Mouse (Mus musculus) left cerebral cortex, adult 18-20 months (tissue): ENCODE measurements around the gene Gm10521. TPM values are rescaled to one million over a fixed set of nuclear protein-coding genes. Genes with fewer than 3 reads are reported as not detected.
"Not testable (repeated sequence)": the region's sequence is repeated elsewhere in the genome, so short reads cannot be mapped to it uniquely, and the experiment has no call there.

Experiments used
- DNase-seq, 2 experiments: peaks; one replicate each; pipeline ENCODE4 v3.0.0; 2021 to 2022; ENCODE audit warnings: low spot score in 2 of 2, mixed read lengths in 1 of 2
- long read RNA-seq, 2 experiments: library from polyadenylated mRNA; stranded (forward); transcript quantifications; one replicate each; pipeline ENCODE4 v2.0.0; 2021
- total RNA-seq, 2 experiments: library from RNA; stranded (reverse); gene quantifications; 2 replicates each; pipeline ENCODE4 v1.2.3; 2021

The Gm10521 gene
- under 1 TPM in 1 of 2 experiments, not detected in 1; 0.12 TPM for total RNA-seq
- long read RNA-seq, experiment 1, result 0 reads
- long read RNA-seq, experiment 2, result 0 reads

DNA sequence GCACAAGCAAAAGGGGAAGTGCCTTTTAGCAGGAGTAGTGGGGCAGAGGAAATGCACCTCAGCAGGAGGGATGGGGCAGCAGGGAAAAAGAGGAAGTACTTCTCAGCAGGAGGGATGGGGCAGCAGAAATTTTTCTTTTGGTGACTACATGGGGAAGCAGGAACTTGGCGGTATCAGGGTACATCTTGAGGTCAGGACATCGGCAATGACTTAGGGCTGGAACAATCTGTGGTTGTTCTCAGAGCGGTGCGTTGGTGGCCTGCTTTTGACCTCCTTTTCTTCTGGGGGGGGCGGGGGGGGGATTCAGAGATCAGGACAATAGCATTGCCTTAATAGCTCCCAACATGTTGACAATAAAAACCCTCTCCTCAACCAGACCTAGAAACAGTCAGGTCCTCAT is at the start of gene Gm10521:
Gm10521 (plus strand) TSS at position 301 of the 400 bp plus-strand sequence.
- DNase-seq, result not testable (repeated sequence)

GRCm38 (mm10) chr1:171848201-171848600 is 47.3 kb upstream of the Gm10521 start:
- DNase-seq, result no peak

DNA sequence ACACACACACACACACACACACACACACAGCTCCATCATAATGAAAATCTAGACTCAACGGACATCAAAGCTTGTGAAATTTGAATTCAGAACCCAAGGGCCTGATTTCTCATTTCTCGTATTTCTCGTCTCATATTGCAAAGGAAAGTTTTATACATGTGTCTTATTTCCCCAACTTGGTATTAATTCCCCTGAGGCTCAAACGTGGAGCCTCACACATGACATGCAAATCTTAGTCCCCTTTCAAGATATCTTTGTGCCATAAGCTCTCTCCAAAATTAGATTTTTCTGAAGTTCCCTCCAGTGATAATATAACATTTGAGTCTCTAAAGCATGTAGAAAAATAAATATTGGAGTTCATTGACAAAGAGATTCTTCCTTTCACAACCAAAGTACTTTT is 46.7 kb upstream of the Gm10521 start:
- no peak for DNase-seq

DNA sequence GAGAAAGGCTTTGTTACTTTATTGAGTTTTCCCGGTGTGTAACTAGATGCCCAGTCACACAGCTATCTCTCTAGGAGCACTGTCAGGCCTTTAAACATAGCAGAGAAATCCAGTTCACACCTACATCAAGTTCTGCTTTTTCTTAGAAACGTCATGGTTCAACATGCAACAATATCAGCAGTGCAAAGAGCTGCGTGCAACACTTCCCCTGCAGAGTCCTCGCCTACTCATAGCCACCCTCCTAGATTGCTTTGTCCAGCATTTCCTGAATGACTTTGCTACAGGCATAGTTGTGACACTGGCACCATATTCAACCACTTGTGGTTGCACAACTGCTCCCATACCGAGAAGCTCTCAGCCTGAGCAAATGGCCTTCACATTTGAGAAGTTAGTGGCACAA is 46.0 kb upstream of the Gm10521 start:
- DNase-seq, result peak in 1 of 2 experiments; percentile 18

DNA sequence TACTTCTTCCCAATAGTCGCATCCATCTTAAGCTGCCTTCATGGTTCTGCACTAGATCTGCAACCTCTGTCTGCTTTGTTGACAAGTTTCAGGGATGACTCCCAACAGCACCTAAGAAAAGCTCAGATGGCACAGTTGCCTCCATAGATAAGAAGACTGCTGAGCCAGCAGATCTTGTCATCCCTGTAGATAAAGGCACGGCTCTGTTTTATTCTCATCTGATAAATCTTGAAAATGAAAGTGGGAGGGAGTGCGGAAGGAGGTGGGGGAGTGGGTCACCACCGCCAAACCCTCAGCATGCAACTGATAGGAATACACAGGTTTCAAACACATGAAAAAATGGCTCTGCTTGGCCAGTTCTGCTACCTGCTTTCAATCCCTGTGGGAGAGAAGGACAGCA is 30.0 kb upstream of the Gm10521 start:
- no peak for DNase-seq

- DNase-seq, result peak; percentile 10 to 29
Observed at GRCm38 (mm10) chr1:171886989-171887388, 8.5 kb upstream of the Gm10521 start.

DNA sequence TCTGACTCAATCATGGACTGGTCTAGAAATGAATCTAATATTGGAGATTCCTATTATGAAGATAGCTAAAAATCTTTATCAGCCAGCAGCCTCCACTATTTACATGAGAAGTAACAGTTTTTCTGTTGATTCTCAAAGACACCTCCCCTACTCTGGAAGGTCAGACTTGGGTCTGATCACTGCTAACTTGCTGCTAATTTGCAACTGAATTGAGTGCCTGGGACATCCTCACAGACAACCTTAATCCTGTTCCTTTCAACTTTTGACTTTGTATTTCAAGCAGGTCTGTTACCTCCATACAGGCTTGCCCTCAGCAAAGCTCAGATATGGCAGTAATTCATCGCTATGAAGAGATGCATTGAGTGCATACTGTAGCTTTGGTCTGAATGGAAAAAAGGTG is 8.5 kb downstream of the Gm10521 start:
- DNase-seq, result no peak

DNA sequence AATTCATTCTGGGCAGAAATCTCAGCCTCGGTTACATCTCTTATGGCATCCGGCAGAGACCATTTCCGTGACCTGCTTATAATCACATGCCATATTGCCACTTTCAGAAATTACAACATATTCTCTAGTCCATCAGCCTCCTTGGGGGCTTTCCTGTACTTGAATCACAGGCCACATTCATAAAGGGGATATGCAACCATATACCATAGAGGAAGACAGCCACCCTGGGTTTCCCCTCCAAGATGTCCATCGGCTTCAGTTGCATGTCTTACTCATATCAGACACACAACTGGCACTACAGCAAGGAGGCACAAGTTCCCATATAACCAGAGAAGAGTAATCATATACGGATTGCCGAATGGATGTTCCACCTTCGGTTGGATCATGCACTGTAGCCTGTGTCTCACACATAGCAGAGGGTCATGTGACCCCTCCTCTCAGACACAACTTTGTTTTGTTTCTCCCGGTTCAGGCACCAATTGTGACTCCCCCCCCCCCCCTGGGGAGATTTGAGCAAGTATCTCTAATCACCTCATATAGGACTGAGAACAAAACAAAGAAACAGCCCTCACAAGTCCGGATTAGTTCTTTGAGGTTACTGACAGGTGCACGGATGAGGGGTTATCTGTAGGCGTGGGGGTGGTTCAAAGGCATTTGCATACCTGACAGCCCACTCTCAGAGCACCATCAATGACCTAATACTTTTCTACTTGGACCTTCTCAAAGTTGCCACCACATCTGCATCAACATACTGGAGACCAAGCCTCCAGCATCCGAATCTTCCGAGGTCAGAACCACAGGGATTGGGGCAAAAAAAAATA is 20.4 kb downstream of the Gm10521 start:
- DNase-seq, result no peak

GRCm38 (mm10) chr1:171917305-171918039 is 22.0 kb downstream of the Gm10521 start, which contains the start of gene Slamf6:
TSS of gene Slamf6 (plus strand) at chr1:171917515.
- no peak for DNase-seq

DNA sequence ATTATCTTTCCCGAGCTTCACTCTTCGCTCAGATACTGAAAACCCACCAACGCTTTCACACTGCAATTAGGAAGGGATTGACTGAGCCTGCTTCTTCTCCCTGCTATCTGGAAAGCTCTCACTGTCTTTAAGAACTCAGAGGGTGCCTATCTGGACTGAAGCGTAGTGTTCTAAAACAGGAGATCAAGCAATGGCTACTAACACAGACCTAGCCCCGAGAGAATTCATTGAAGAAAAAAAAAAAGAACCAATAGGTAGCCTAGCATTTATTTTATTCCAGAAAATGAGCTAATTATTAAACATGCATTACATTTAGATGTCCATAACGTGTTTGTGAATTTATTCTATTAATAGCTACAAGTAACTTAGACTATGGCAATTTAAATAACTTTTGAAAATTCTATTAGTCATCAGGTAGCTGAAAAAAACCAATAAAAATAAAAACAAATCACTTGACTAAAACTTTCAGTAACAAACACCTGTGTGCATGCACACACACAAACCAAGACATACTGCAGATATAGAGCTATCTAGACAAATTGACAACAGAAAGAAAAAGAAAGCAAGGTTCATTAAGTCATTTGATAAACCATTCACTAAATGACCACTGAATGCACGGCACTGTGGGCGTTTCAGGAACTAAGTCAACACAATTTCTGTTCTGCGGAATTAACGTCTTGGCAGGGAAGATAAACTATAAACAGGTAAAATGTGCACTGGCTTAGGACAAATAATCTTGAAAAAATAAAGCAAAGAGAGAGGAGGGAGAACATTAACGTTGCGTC is 22.9 kb downstream of the Gm10521 start:
- DNase-seq, result no peak

DNA sequence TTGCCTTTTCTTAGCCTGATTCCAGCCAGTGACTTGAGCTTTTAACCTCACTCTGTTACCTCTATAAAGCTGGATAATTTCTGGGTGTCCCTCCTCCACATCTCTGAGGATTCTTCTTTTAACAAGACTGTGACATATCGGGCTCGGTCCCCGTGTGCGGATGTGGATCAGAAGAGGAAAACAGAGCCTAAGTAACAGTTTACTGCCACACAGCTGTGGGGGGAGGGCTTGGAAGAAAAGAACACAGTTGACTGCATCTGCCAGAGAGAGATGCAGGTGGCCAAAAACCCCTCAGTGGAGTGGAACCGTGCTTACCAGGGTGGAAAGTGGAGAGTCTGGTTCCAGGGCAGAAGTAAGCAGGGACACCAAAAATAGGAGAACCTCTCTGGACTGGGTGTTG is 23.7 kb downstream of the Gm10521 start:
- no peak for DNase-seq

DNA sequence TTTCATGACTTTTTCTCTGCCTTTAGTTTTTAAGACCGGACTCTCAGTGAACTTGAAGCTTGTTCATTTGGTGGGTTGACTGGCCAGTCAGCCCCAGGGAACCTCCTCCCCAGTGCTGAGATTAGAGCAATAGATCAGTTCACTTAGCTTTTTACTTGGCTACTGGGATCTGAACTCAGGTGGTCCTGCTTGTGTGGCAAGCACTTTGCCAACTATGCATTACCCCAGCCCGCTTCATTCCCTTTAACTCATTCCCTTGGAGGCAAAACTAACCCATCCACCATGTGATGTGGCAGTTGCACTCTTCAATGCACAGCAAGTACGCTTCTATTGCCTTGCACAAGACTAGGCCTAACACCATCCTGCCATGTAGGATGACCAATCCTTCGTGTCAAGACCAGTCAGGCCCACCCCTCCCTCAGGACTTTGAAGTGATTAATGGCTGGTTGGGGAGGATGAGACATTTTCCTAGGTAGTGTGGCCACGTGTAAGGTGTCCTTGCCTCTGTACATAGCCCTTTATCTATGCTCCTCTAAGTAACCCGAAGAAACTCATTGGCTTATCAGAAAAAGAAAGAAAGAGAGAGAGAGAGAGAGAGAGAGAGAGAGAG is 24.5 kb downstream of the Gm10521 start:
- no peak for DNase-seq

DNA sequence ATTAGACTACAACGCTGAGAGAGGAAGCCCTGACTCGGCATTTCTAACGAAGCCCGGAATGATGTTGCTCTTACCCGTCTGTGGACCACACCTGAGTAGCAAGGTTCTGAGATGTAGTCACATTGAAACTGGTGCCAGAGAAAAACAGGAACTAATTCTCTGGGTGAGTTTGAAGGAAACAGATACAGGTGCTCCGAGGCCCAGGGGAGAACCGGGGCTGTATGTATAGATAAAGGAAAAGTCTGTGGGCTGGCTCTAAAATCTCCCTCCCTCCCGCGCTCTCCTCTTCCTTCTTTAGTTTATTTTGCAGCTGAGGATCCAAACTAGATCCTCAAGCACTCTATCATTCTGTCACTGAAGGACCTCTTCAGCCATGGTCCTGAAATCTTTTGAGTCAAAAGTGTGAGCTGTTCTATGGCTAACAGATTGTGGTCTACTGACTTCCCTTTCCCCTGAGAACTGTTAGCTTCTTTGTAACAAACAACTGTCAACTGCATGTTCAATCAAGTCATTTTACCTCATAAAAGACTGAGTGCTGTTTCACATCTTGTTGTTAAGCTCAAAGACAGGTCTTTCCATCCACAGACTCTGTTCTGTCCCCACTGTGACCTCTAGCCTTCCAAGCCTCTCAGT is 25.6 kb downstream of the Gm10521 start:
- DNase-seq, result no peak

GRCm38 (mm10) chr1:171921641-171922040 is 26.2 kb downstream of the Gm10521 start:
- no peak for DNase-seq

DNA sequence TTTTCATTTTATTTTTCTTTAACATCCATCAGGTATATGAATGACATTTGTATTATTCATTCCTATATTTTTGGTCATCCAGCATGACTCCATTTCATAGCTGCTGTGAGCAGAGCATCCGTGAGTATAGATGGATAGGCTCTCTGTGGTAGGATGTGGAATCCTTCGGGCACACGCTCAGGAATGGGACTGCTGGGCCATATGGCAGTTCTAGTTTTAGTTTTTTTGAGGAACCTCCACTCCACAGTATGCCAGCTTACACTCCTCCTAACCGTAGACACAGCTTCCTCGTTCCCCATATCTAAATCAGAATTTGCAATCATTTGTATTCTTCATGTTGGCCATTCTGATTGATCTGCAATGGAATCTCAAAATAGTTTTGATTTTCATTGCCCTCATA is 27.4 kb downstream of the Gm10521 start:
- DNase-seq, result no peak

DNA sequence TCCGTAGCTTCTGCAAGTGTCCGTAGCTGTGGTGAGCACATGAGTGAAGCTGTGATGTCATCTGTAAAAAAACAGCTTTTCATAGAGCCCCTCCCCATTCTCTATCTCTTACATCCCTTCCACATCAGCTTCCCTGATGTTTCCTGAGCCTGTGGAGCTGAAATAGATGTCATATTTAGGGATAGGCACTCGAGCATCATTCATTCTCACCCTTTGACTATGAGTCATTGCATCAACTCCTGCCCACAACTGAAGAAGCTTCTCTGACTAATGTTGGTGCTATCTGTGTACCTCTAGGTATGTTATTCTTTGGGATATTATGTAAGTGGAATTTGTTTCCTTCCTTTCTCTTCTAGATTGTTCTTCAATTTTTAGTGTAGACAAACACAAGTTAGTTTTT is 29.4 kb downstream of the Gm10521 start:
- no peak for DNase-seq

DNA sequence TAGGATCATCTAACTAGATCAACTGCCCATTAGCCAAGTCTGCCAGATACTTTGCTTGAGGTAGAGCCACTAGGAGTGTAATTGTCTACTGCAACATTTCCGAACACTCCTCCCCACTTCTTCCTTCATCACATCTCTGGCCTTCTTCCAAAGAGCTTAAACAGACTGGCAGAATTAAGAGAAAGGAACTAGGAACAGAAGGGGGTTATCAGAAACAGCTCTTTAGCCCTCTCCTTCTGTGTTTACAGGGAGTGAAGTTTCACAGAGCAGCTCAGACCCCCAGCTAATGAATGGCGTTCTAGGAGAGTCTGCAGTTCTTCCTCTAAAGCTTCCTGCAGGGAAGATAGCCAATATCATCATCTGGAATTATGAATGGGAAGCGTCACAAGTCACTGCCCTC is 38.4 kb downstream of the Gm10521 start:
- no peak for DNase-seq

GRCm38 (mm10) chr1:171938952-171939948 is 43.8 kb downstream of the Gm10521 start:
- DNase-seq, result no peak

DNA sequence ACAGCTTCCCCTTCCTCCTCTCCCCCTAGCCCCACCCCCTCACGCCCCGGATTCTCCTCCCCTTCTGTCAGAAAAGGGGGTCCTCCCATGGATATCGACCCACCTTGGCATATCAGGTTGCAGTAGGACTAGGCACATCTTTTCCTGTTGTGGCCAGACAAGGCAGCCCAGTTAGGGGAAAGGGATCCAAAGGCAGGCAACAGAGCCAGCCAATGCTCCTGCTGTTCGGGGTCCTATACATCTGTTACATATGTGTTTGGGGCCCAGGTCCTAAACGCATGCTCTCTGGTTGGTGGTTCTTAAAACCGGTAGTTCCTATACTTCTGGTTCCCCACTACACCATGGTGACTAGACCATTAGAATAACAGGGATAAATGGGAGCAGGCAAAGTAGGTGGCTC is 45.2 kb downstream of the Gm10521 start:
- no peak for DNase-seq
